Mouse (Mus musculus) ovary, adult 18-20 months (tissue): Measurements from ENCODE around the gene Dnase1l3.
"Not testable (repeated sequence)": the region's sequence is repeated elsewhere in the genome, so short reads cannot be mapped to it uniquely, and the experiment has no call there.

Experiments
- DNase-seq: peaks from one replicate; pipeline ENCODE4 v3.0.0; 2022; ENCODE audit warnings: low spot score, mixed read lengths

Gene Dnase1l3

GRCm38 (mm10) chr14:8011938-8012337, 17.6 kb upstream of the Dnase1l3 start:
- no peak for DNase-seq

GRCm38 (mm10) chr14:8011297-8011696, 16.9 kb upstream of the Dnase1l3 start:
- DNase-seq = no peak

- DNase-seq = no peak
Observed at GRCm38 (mm10) chr14:8007923-8008322, 13.6 kb upstream of the Dnase1l3 start.

GRCm38 (mm10) chr14:8007486-8007885, 13.1 kb upstream of the Dnase1l3 start:
- DNase-seq = no peak

GRCm38 (mm10) chr14:8007084-8007483, 12.7 kb upstream of the Dnase1l3 start:
- peak; percentile 61 for DNase-seq

GRCm38 (mm10) chr14:8006061-8006460, 11.7 kb upstream of the Dnase1l3 start:
- DNase-seq = not testable (repeated sequence)

GRCm38 (mm10) chr14:8003727-8004670, 9.6 kb upstream of the Dnase1l3 start:
- DNase-seq = no peak

GRCm38 (mm10) chr14:8003093-8003670, 8.8 kb upstream of the Dnase1l3 start:
- DNase-seq = peak; percentile 19

- DNase-seq = peak; percentile 74
Observed at GRCm38 (mm10) chr14:8002432-8003092, 8.2 kb upstream of the Dnase1l3 start, which contains the start of gene Abhd6. Abhd6 (plus strand) TSS chr14:8002902.

GRCm38 (mm10) chr14:8000831-8001685, 6.7 kb upstream of the Dnase1l3 start:
- DNase-seq = no peak

- no peak for DNase-seq
Observed at GRCm38 (mm10) chr14:8000247-8000646, 5.9 kb upstream of the Dnase1l3 start.

- no peak for DNase-seq
Observed at GRCm38 (mm10) chr14:7999435-7999834, 5.1 kb upstream of the Dnase1l3 start.

- no peak for DNase-seq
Observed at GRCm38 (mm10) chr14:7999030-7999429, 4.7 kb upstream of the Dnase1l3 start.

GRCm38 (mm10) chr14:7997255-7997696, 2.9 kb upstream of the Dnase1l3 start:
- DNase-seq = peak; percentile 73

- DNase-seq = no peak
Observed at GRCm38 (mm10) chr14:7992158-7992557, 2.2 kb downstream of the Dnase1l3 start.

- no peak for DNase-seq
Observed at GRCm38 (mm10) chr14:7991108-7991776, 3.1 kb downstream of the Dnase1l3 start.

GRCm38 (mm10) chr14:7989961-7990360, 4.4 kb downstream of the Dnase1l3 start:
- DNase-seq = no peak

- no peak for DNase-seq
Observed at GRCm38 (mm10) chr14:7989371-7989770, 5.0 kb downstream of the Dnase1l3 start.

- no peak for DNase-seq
Observed at GRCm38 (mm10) chr14:7986913-7987312, 7.5 kb downstream of the Dnase1l3 start.

- DNase-seq = no peak
Observed at GRCm38 (mm10) chr14:7981226-7981625, 13.1 kb downstream of the Dnase1l3 start.

- no peak for DNase-seq
Observed at GRCm38 (mm10) chr14:7978183-7978582, 16.2 kb downstream of the Dnase1l3 start.
